Mouse (Mus musculus): ENCODE data around the gene Sh3d19.

Sh3d19 gene

GRCm38 (mm10) chr3:86025341-86026137 lies 54.6 kb downstream of the Sh3d19 start:
- CTCF ChIA-PET: no interaction called here

DNA sequence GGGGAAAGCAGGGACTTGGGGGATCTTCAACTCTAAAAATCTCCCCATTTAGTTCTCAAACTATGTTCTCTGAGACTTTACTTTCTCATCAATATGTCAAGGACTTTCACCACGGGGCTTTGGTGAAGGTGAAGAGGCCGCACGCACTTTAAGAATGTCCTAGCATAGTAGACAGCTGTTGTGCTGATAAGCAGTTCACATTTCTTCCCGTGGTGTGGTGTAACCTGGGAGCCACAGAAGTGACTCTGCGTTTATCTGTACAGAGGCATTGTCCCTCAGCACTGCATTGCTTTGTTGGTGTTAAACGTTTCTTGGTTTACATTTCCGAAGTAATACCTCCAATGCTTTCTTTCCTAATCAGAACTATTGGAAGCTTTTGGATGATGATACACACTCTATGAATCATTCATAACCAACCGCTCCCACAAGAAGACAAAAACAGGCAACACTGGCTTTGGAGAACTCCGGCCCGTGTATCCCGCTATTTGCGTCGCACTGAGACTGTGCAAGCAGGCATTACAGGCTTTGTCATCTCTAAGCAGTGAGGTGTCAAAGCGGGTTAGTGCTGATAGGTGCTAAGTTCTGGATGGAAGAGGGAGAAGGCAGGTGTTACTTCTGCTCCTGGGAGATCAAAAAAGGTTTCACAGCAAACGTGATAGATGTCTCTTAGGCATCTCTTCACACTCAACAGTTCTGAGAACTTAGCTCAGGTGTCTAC lies 57.9 kb downstream of the Sh3d19 start:
- CTCF ChIA-PET: no interaction called here

DNA sequence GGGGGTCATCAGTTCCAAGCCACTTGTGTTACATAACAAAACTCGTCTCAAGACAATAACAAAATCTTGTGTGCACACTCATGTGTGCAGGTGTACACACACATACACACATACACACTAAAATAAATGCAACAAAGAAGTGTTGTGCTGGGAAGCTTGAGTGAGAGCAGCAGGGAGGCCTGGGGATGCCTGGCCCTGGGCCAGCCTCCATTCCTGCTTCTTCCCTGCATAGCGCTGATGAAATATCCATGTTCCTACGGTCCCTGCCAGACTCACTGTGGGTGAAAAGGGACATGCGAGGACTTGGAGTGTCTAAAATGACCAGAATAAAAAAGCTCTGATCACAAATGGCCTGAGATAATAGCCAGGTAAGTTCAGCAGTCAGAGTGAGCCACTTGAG lies 59.7 kb downstream of the Sh3d19 start:
- CTCF ChIA-PET: no interaction called here

DNA sequence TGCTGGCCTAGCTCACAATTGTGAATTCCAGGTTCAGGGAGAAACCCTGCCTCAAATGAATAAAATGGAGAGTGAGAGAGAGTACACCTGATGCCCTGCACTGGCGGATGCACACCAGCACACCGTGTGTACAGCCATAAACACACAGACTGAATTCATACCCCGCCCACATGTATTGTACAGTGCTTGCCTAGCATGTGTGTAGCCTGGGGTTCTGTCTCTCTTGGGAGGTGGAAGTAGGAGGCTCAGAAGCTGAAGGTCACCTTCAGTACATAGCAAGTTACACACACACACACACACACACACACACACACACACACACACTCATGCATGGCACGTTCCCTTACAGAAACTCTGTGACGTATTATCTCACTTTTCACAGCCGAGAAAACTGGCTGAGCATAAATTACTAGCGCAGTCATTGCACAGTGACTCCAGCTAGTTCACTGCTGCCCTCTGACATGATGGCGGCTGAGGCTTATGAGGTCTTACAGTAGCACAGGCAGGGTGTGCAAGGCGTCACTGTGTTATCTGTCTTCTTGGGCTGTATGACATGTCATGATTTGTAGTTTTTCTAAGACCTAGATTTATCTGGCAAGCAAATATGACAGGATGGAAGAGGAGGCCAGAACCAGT lies 62.7 kb downstream of the Sh3d19 start:
- CTCF ChIA-PET: no interaction called here

DNA sequence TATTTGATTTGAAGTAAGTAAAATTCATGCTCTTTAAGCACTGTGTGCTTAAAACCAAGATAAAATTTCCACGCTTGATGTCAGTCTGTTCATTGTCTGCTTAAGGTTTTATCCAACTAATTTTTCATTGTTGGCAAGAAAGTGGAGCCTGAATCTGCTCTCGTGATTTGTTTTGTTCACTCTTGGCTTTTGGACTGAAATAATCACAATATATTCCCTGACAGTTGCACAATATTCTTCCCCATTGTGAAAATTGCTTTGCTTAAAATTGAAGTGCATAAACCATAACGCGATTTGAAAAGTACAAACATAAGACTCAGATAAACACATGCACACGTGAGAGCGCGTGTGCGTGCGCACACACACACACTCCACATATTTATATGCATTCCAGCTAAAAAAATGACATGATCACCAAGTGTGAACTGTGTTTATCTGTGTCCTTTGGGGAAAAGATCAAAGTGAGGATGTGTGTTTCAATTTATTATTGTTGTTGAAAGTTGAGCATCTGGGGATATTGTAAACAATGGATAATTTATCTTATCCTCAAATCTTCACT lies 67.1 kb downstream of the Sh3d19 start:
- CTCF ChIA-PET: no interaction called here

DNA sequence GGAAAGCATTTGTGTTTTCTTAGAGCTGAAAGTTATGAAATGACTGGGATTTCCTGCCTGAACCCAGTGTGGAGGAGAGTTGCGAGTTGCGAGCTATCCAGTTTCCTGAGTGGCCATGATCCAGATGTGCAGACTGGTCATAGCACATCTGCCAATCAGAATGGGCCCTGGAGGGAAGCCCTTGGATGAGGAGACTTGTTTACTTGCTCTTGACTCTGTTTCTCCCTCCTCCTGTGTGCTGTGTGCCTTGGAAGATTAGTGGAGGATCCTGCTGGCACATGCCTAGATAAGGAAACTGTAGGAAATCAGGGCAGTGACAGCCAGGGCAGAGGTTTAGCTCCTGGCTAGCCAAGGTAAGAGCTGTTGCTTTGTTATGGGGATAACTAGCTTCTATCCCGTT lies 67.7 kb downstream of the Sh3d19 start:
- CTCF ChIA-PET: no interaction called here

DNA sequence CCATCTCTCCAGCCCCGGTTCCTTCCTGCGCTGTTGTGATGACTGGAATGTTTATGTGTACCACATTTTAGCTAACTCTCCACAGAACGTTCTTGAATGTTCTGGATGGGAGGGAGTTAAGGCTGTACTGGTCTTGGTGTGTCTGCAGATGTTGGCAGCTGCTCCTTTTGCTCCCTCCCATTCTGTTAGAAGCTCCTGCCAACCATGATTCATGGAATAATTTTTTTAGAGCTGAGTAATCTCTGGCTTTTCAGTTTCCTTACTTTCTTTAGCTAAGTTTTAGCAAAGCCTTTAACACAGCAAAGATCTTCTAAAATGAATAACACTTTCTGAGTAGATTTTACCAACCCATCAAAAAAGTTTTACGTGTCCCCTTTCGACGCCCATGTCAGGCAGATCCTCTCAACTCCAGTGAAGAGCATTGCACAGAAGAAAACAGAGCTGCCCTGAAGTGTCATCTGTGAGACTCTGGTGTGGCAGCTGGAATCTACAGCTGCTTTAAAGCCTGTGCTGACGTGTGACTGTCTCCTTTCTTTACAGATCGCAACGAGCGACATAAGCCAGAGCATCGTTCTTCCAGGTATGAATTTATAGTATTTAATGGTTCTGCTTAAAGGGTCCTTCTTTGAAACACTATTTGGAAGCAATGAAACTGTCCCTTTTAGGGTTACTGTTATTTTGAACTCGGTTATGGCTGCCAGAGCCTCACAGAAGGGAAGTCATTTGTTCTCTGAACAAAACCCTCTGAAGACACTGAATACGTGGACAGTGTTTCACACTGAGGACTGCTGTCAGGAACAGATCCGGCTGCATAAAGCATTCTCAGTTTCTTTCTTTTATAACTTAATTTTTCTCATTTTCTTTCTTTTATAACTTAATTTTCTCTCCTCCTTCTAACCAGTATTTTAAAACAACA lies 69.6 kb downstream of the Sh3d19 start:
- CTCF ChIA-PET: no interaction called here

- CTCF ChIA-PET: no interaction called here
Measured at GRCm38 (mm10) chr3:86047686-86048408, 76.9 kb downstream of the Sh3d19 start.

DNA sequence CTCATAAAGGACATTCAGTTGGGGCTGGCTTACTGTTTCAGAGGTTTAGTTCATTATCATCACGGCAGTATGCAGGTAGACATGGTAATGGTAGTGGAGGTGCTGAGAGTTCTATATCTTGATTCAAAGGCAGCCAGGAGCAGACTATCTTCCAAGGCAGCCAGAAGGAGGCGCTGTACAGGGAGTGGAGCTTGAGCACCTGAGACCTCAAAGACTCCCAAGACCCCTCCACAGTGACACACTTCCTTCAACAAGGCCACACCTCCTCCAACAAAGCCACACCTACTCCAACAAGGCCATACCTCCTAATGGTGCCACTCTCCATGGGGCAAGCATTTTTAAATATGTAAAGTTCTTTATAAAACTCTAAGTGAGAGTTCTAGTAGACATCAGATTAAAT lies 78.1 kb downstream of the Sh3d19 start:
- CTCF ChIA-PET: no interaction called here

DNA sequence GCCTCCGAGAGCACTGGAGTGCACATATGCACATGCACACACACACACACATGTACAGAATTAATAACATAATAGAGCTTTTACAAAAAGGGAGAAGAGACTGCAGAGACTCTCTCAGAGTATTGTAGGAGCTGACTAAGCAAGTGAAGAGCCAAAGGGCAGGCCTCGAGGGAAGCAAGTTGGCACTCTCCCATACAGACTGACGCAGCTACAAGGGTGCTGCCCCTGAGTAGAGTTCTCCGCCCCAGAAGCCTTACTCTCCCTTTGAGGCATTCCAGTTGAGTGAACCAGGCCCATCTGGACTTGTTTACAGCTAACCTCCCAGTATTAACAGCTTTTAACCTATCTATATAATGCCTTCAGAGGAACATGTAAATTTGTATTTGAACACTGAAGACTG lies 85.8 kb downstream of the Sh3d19 start:
- CTCF ChIA-PET: no interaction called here

DNA sequence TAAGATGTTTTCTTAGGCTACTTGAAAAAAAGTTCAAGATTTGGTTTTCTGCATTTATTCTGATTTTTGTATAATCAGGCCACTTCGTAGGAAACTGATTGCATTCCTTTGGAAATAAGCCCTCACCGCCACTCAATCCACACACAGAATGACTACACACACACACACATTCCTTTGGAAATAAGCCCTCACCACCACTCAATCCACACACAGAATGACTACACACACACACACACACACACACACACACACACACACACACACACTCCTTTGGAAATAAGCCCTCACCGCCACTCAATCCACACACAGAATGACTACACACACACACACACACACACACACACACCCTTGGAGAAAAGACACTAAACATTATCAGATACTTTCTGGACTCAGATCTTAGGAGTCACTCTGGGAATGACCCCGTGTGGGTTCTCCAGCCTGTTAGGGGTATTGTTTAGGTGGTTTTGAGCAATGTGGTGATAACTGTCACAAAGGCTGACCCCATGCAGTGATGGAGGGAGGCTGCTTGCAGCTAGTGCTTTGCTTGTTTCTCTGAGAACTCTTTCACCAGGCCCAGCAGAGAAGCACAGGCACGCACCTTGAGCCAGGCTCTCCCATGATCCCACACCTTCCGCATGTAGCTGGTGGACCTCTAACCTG lies 86.7 kb downstream of the Sh3d19 start:
- CTCF ChIA-PET: no interaction called here

- CTCF ChIA-PET: no interaction called here
Measured at GRCm38 (mm10) chr3:86069646-86070250, 98.8 kb downstream of the Sh3d19 start.

DNA sequence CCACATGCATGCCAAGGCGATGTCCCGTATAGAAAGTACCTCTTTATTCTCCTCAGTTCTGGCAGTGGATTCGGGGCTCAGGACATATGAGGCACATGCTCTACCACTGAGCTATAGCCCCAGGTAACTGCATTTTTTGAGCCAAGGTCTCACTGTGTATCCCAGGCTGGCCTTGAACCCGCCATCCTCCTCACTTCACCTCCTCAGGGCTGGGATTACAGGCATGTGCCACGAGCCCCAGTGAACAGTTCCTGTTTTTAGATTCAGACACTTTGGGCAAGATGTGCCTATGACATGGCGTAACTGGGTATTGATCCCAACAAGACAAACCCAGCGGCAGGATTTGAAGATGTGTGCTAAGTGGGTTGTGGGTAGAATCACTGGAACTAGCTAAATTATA lies 99.9 kb downstream of the Sh3d19 start:
- CTCF ChIA-PET: no interaction called here

DNA sequence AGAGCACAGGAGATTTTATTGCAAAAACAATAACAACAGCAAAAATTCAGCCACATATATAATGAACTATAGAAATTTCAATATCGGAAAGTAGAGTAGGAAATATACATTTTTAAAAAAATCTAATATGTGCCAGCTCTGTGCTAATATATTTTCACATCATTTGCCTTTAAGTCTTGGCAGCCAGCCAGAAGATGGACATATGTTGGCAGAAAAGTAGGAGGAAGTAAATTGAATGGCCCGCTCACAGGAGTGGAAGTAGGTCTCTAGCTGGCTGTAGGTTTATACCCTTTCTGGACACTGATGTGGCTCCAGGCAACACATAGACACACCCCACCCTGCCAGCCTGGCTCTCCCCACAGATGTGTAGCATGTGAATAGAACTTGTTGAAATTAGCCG lies 101.2 kb downstream of the Sh3d19 start:
- CTCF ChIA-PET: no interaction called here

DNA sequence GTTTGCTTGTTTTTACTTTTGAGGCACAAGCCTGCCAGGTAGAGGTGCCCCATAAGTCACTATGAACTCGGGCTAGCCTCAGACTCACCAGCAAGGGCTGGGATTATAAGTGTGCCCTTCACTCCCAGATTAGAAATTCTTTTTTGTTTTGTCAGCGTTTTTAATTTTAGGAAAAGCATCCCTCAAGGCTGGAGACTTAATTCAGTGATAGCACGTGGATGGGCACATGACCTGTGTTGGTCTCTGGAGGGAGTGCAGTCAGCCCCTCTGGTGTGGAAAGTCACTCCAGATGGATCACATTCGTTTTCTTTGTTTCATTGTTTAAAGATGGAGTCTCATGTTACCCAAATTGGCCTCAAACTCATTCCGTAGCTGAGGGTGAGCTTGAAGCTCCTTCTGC lies 102.0 kb downstream of the Sh3d19 start:
- CTCF ChIA-PET: no interaction called here

- CTCF ChIA-PET: no interaction called here
Measured at GRCm38 (mm10) chr3:86075593-86075992, 104.7 kb downstream of the Sh3d19 start.

GRCm38 (mm10) chr3:86076511-86077283 lies 105.8 kb downstream of the Sh3d19 start:
- CTCF ChIA-PET: no interaction called here

DNA sequence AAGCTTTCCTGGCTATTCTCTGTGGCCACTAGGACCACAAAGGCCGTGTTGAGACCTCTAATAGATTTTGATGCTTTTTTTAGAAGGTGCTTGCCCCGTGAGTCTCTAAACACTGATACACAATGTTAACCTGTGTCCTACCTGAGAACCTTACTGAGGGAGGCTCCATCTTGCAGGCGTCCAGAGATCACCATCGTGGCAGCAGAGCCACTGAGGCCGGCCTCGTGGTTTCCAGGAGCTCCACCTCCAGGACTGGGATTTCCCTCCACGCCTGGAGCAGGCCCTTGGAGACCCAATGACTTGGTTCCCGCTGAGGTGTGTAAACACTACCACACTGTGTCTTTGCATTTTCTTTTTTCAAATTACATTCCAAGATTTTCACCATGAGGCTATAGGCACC lies 112.1 kb downstream of the Sh3d19 start:
- CTCF ChIA-PET: interaction anchor here (0.7 kb wide), 1 partner anchor 264 kb away, joined by 12 read pairs; no protein-coding TSS in a partner anchor

- CTCF ChIA-PET: interaction anchor here (0.6 kb wide), 1 partner anchor 33 kb away, joined by 3 read pairs; no protein-coding TSS in a partner anchor
Measured at GRCm38 (mm10) chr3:86085001-86085400, 114.1 kb downstream of the Sh3d19 start.

Measured in spleen, embryonic (tissue).